7 mouse cellular contexts compared by ENCODE assay signal in genomic region chr6:31125328-31126118, GRCm38 (mm10).
DNase-seq lines count a peak whose midpoint lies in the region.

No protein-coding gene starts in this region.

- peak; percentile 22 for DNase-seq in left cerebral cortex, postnatal 4 days
- no peak for DNase-seq in left cerebral cortex, postnatal 10 days (ENCODE audit: extremely low spot score in 1 of 2, low spot score in 2 of 2)
- DNase-seq in R1 (ENCODE audit: low read depth, low spot score): peak; percentile 79
- peak; percentile 53 for DNase-seq in fibroblast of lung, adult 2 months (ENCODE audit: low read depth)
- DNase-seq in thymus, postnatal 36 days: peak; percentile 73
- DNase-seq in adrenal gland, postnatal 14 days: no peak

- H3K27me3 ChIP-seq in megakaryocyte, embryonic 14.5 days (replicated peaks): no peaks in the 10 kb centered on the region

- H3K4me3 ChIP-seq in megakaryocyte, embryonic 14.5 days (replicated peaks): peak overlapping the region; percentile 91

- intact Hi-C loops in left cerebral cortex, postnatal 4 days (cut with DNase I): loop anchor here (10.0 kb wide), 1 partner anchor 49 kb away; no protein-coding TSS in a partner anchor
- intact Hi-C loops in left cerebral cortex, postnatal 10 days (cut with DNase I): no loop called here

- H3K9me3 ChIP-seq in megakaryocyte, embryonic 14.5 days: no peaks in the 10 kb centered on the region

- H3K4me1 ChIP-seq in megakaryocyte, embryonic 14.5 days: peaks cover 78% of the 10 kb centered on the region

- H3K36me3 ChIP-seq in megakaryocyte, embryonic 14.5 days (replicated peaks; ENCODE audit: low read length): peaks cover 60% of the 10 kb centered on the region

Comparison
In these comparisons a context has a peak if more than half of its experiments do, and no peak if none do; other contexts are left out.
1. DNase-seq: peak in left cerebral cortex, postnatal 4 days (single experiment), R1 (single experiment), fibroblast of lung, adult 2 months (single experiment) and thymus, postnatal 36 days (2 of 2); none in left cerebral cortex, postnatal 10 days (0 of 2) and adrenal gland, postnatal 14 days (single experiment).